13 mouse cellular contexts compared by ENCODE assay signal in the genomic region with DNA sequence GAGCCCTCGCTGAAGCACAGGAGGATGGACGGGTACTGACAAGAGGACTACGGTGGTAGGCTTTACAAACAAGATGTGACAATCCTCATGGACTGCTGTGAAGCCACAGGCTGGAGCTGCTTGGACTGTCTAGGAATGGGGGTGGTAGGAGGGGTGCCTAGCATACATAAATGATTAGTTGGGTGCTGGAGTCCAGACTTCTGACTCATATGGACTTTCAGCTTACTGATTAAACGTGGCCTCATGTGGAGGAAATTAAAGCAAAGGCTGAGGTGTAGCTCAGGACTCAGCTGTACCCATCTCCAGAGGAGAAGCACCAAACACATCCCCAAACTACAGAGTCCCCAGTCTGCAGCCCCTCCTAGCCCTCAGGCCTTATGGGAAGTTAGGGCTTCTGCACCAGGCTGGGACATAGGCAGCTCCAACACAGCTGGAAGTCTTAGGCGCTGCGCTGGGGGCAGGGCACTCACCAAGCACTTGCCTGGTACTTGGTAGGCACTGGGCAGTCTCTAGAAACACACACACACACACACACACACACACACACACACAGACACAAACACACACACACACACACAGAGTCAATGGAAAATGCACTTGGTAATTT. TPM values are rescaled to one million over a fixed set of nuclear protein-coding genes. Genes with fewer than 3 reads are reported as not detected.
A peak's percentile ranks its signal among the peaks of the same experiment; 100 is the strongest.
DNase-seq lines count a peak whose midpoint lies in the region; ATAC-seq and TF ChIP-seq lines count a peak whose summit lies in the region.
"Had no signal": no experiment of that assay in that cellular context is flagged by ENCODE, and none has a peak within 500 bp of the region (broad histone marks: within the 10 kb centered on the region; RNA-seq: fewer than 3 reads in every experiment).

No protein-coding gene starts in this region.

- H3K27ac ChIP-seq in heart, embryonic 12.5 days (ENCODE audit: poor library complexity, severe bottlenecking): no peak overlapping the region
- H3K27ac ChIP-seq in kidney, embryonic 15.5 days: peak overlapping the region; percentile 49
- H3K27ac ChIP-seq in stomach, postnatal 0 days (replicated peaks): peak overlapping the region; percentile 63
- H3K27ac ChIP-seq: lung, embryonic 15.5 days had no signal

- no peaks in the 10 kb centered on the region for H3K9me3 ChIP-seq in heart, embryonic 12.5 days (replicated peaks)
- no peaks in the 10 kb centered on the region for H3K9me3 ChIP-seq in kidney, embryonic 15.5 days (replicated peaks)
- H3K9me3 ChIP-seq in stomach, postnatal 0 days (ENCODE audit: control insufficient read depth, low read length): no peaks in the 10 kb centered on the region
- H3K9me3 ChIP-seq: heart, embryonic 15.5 days; lung, embryonic 15.5 days had no signal

- H3K4me2 ChIP-seq in heart, embryonic 12.5 days: no peak overlapping the region
- peak overlapping the region; percentile 35 for H3K4me2 ChIP-seq in kidney, embryonic 15.5 days
- H3K4me2 ChIP-seq in stomach, postnatal 0 days (replicated peaks; ENCODE audit: low read depth): peak overlapping the region; percentile 9; the same call in 1 of the 2 replicates
- H3K4me2 ChIP-seq: heart, embryonic 15.5 days; lung, embryonic 15.5 days had no signal

- TF ChIP-seq EP300 in stomach, postnatal 0 days (optimal IDR thresholded peaks at IDR 0.05): no peak

- peaks cover 70% of the 10 kb centered on the region for H3K4me1 ChIP-seq in heart, embryonic 12.5 days (replicated peaks)
- peaks cover 69% of the 10 kb centered on the region for H3K4me1 ChIP-seq in kidney, embryonic 15.5 days
- peaks cover 8% of the 10 kb centered on the region for H3K4me1 ChIP-seq in stomach, postnatal 0 days (replicated peaks; ENCODE audit: control insufficient read depth, insufficient read depth)

- intact Hi-C loops in heart, postnatal 10 days (cut with DNase I): no loop called here

- WGBS in heart, embryonic 12.5 days: 73% methylated on average over 6 of the region's 6 CpGs
- 69% methylated on average over 6 of the region's 6 CpGs for WGBS in kidney, embryonic 15.5 days
- 62% methylated on average over 6 of the region's 6 CpGs for WGBS in stomach, postnatal 0 days

- no peak for ATAC-seq in heart, embryonic 12.5 days (ENCODE audit: insufficient number of reproducible peaks, low FRiP score)
- ATAC-seq in kidney, embryonic 15.5 days (replicated peaks; ENCODE audit: low FRiP score): no peak
- ATAC-seq in stomach, postnatal 0 days (ENCODE audit: low FRiP score, low TSS enrichment): peak; percentile 61
- ATAC-seq: forebrain, postnatal 0 days had no signal

- no peaks in the 10 kb centered on the region for H3K27me3 ChIP-seq in heart, embryonic 12.5 days (replicated peaks)
- no peaks in the 10 kb centered on the region for H3K27me3 ChIP-seq in kidney, embryonic 15.5 days
- H3K27me3 ChIP-seq in stomach, postnatal 0 days (ENCODE audit: control insufficient read depth, insufficient read depth, low read length): no peaks in the 10 kb centered on the region
- H3K27me3 ChIP-seq: heart, embryonic 15.5 days; lung, embryonic 15.5 days had no signal

- no peak for DNase-seq in heart, postnatal 10 days
- peak; percentile 32 for DNase-seq in thymus, postnatal 4 days
- no peak for DNase-seq in thymus, postnatal 10 days (ENCODE audit: low spot score in 2 of 2)
- DNase-seq in stomach, postnatal 0 days (ENCODE audit: low spot score): peak; percentile 48
- no peak for DNase-seq in embryo, embryonic 11 days
- DNase-seq in c-Kit-positive CD71-positive TER-119-positive erythroid progenitor cells, embryonic 14.5 days (ENCODE audit: low spot score): no peak
- DNase-seq: adrenal gland, adult 2 months; forebrain, postnatal 0 days had no signal

- no peak overlapping the region for H3K4me3 ChIP-seq in heart, embryonic 12.5 days
- H3K4me3 ChIP-seq in kidney, embryonic 15.5 days (replicated peaks): no peak overlapping the region
- no peak overlapping the region for H3K4me3 ChIP-seq in stomach, postnatal 0 days (ENCODE audit: low read depth, low read length)
- H3K4me3 ChIP-seq: heart, embryonic 15.5 days; lung, embryonic 15.5 days had no signal

- peak overlapping the region; percentile 26; the same call in 1 of the 2 replicates for H3K9ac ChIP-seq in heart, embryonic 12.5 days
- H3K9ac ChIP-seq in kidney, embryonic 15.5 days: no peak overlapping the region
- peak overlapping the region; percentile 27; the same call in 1 of the 2 replicates for H3K9ac ChIP-seq in stomach, postnatal 0 days (ENCODE audit: low read length)
- H3K9ac ChIP-seq: lung, embryonic 15.5 days had no signal

- peaks cover 43% of the 10 kb centered on the region for H3K36me3 ChIP-seq in heart, embryonic 12.5 days
- H3K36me3 ChIP-seq in kidney, embryonic 15.5 days: peaks cover 53% of the 10 kb centered on the region
- peaks cover 2% of the 10 kb centered on the region; the same call in 1 of the 2 replicates for H3K36me3 ChIP-seq in stomach, postnatal 0 days (ENCODE audit: control insufficient read depth, insufficient read depth, low read length)

- TF ChIP-seq CTCF in stomach, postnatal 0 days (IDR thresholded peaks at IDR 0.05; ENCODE audit: low read depth): no peak

RNA-seq across cellular contexts. Expression of gene Sh3gl1, which starts 4.2 kb away (rescaled TPM):
- polyA plus RNA-seq in heart, embryonic 12.5 days (2016; fragmentation: Nextera tagmentation; extraction: Ambion mirVana): 93.2 and 96.6 TPM in 2 replicates
- total RNA-seq in heart, postnatal 10 days (2021): 10 to 100 TPM; 32.0 to 33.9 TPM
- 168 and 175 TPM in 2 replicates for polyA plus RNA-seq in kidney, embryonic 15.5 days (2015; fragmentation: Nextera tagmentation; extraction: Ambion mirVana)
- 100 and 101 TPM in 2 replicates for polyA plus RNA-seq in stomach, postnatal 0 days (2015; fragmentation: Nextera tagmentation; extraction: Ambion mirVana)

RNA-seq across cellular contexts. Expression of gene Chaf1a, which starts 8.0 kb away (rescaled TPM):
- polyA plus RNA-seq in heart, embryonic 12.5 days (2016; fragmentation: Nextera tagmentation; extraction: Ambion mirVana): 22.0 and 22.6 TPM in 2 replicates
- total RNA-seq in heart, postnatal 10 days (2021): 1 to 10 TPM; 5.2 to 6.3 TPM
- 26.9 and 30.8 TPM in 2 replicates for polyA plus RNA-seq in kidney, embryonic 15.5 days (2015; fragmentation: Nextera tagmentation; extraction: Ambion mirVana)
- 4.5 and 5.0 TPM in 2 replicates for polyA plus RNA-seq in stomach, postnatal 0 days (2015; fragmentation: Nextera tagmentation; extraction: Ambion mirVana)

RNA-seq across cellular contexts. Expression of gene Mpnd, which starts 26.7 kb away (rescaled TPM):
- polyA plus RNA-seq in heart, embryonic 12.5 days (2016; fragmentation: Nextera tagmentation; extraction: Ambion mirVana): 75.4 and 78.7 TPM in 2 replicates
- 10 to 100 TPM; 47.4 to 50.1 TPM for total RNA-seq in heart, postnatal 10 days (2021)
- 97.4 and 103 TPM in 2 replicates for polyA plus RNA-seq in kidney, embryonic 15.5 days (2015; fragmentation: Nextera tagmentation; extraction: Ambion mirVana)
- polyA plus RNA-seq in stomach, postnatal 0 days (2015; fragmentation: Nextera tagmentation; extraction: Ambion mirVana): 28.9 and 34.9 TPM in 2 replicates

RNA-seq across cellular contexts. Expression of gene Stap2, which starts 26.8 kb away (rescaled TPM):
- 10.2 and 10.4 TPM in 2 replicates for polyA plus RNA-seq in heart, embryonic 12.5 days (2016; fragmentation: Nextera tagmentation; extraction: Ambion mirVana)
- total RNA-seq in heart, postnatal 10 days (2021): 10 to 100 TPM; 17.8 to 18.8 TPM
- polyA plus RNA-seq in kidney, embryonic 15.5 days (2015; fragmentation: Nextera tagmentation; extraction: Ambion mirVana): 14.5 and 15.5 TPM in 2 replicates
- polyA plus RNA-seq in stomach, postnatal 0 days (2015; fragmentation: Nextera tagmentation; extraction: Ambion mirVana): 44.2 and 50.6 TPM in 2 replicates
- total RNA-seq: common myeloid progenitor, adult 5-6 weeks had no signal

RNA-seq across cellular contexts. Expression of gene Ubxn6, which starts 42.6 kb away (rescaled TPM):
- 35.5 and 39.8 TPM in 2 replicates for polyA plus RNA-seq in heart, embryonic 12.5 days (2016; fragmentation: Nextera tagmentation; extraction: Ambion mirVana)
- 10 to 100 TPM; 50.9 to 57.4 TPM for total RNA-seq in heart, postnatal 10 days (2021)
- polyA plus RNA-seq in kidney, embryonic 15.5 days (2015; fragmentation: Nextera tagmentation; extraction: Ambion mirVana): 42.2 and 45.6 TPM in 2 replicates
- 43.0 and 45.1 TPM in 2 replicates for polyA plus RNA-seq in stomach, postnatal 0 days (2015; fragmentation: Nextera tagmentation; extraction: Ambion mirVana)

Comparison
In these comparisons a context has a peak if more than half of its experiments do, and no peak if none do; other contexts are left out.
1. DNase-seq: peak in thymus, postnatal 4 days (single experiment) and stomach, postnatal 0 days (single experiment); none in heart, postnatal 10 days (0 of 2), thymus, postnatal 10 days (0 of 2), embryo, embryonic 11 days (single experiment) and c-Kit-positive CD71-positive TER-119-positive erythroid progenitor cells, embryonic 14.5 days (single experiment).